Mouse (Mus musculus) layer of hippocampus, adult 18-20 months (tissue): Measurements from ENCODE around the gene Akr1c18. TPM values are rescaled to one million over a fixed set of nuclear protein-coding genes. Genes with fewer than 3 reads are reported as not detected.
"Not testable (repeated sequence)": the region's sequence is repeated elsewhere in the genome, so short reads cannot be mapped to it uniquely, and the experiment has no call there.

Experiments
- DNase-seq, 2 experiments: peaks; one replicate each; pipeline ENCODE4 v3.0.0; 2022; ENCODE audit warnings: low spot score in 2 of 2
- long read RNA-seq: library from polyadenylated mRNA; stranded (forward); transcript quantifications from one replicate; pipeline ENCODE4 v2.0.0, GENCODE M21; 2021
- total RNA-seq, 2 experiments: library from RNA; stranded (reverse); gene quantifications; 2 replicates each; pipeline ENCODE4 v1.2.3; 2021

Gene Akr1c18
- total RNA-seq = 1 to 10 TPM; 1.8 to 3.6 TPM
- long read RNA-seq, partial matches to known transcripts = 1 of 2 reads
- long read RNA-seq, other reads (novel, unspliced or antisense) = 0 of 2 reads

DNA sequence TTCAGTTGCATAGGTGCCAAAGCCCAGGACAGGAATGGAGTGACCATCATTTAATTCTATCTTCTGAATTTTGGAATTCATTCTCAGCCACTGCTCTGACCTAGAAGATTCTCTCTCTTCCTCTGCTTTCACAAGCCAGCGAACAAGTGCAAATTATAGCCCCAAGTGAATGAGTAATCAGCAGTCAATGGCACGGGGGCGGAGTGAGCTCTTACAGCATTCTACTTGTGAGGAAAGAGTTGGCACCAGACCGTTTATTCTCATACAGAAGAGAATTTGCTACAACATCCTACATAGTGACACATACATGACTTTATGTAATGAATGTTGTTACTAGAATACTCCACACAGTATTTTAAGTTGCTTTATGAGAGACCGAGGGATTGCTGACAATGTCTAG is at the start of gene Akr1c18:
Gene Akr1c18 (minus strand): TSS at position 137 of the 400 bp plus-strand sequence.
- peak; percentile 22 to 48 for DNase-seq

DNA sequence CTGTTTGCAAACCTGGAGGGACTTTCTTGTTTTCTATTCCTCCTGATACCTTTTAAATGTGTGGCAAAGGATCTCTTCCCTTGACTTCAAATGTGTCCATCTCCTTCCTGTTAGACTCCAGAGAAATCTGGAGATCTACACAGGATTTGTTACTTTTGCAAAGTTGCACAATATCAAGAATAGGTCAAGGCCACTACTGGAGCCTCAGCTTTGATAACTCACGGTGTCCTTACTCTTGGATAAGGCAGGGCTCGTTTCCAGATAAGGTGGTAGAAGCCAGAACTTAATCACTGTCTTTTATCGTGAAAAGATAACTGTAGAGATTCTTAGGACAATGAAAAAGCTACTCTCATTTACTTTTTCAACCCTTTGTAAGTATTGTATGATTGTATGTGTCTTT is 42.1 kb upstream of the Akr1c18 start:
- no peak for DNase-seq

DNA sequence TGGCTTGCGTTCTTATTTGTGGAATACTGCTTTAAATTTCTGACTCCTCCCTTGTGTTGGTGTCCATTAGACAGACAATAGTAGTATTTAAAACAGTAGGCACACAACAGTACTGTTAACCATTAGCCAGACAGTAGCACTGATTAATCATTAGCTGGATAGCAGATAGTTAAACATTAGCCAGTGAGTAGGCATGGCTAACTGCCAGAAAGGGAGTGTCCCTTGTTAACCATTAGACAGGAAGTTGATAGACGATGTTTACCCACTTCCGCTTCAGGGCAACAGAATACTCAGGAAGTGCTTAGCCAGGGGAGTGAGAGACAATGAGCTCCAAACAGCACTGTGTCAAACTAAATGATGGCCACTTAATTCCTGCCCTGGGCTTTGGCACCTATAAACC is 40.5 kb upstream of the Akr1c18 start, which contains the start of gene Akr1c13:
Gene Akr1c13 (plus strand): TSS at position 247 of the 400 bp plus-strand sequence.
- DNase-seq = no peak

DNA sequence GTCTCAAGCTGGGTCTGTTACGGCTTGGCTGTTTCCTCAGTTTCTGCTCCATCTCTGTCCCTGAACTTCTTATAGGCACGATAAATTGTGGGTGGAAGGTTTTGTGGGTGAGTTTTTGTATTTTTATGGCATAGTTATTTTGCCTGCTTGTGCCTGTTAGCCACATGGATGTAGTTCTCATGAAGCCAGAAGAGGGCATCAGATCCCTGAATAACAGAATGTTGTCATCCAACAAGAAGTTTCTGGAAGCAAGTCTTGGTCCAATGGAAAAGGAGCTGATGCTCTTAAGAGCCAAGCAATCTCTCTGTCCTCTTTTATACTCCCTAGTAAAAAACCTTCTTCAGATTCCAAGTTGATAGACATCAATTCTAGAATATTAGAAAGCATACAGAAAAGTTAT is 37.7 kb upstream of the Akr1c18 start:
- peak in 1 of 2 experiments; percentile 14 for DNase-seq

DNA sequence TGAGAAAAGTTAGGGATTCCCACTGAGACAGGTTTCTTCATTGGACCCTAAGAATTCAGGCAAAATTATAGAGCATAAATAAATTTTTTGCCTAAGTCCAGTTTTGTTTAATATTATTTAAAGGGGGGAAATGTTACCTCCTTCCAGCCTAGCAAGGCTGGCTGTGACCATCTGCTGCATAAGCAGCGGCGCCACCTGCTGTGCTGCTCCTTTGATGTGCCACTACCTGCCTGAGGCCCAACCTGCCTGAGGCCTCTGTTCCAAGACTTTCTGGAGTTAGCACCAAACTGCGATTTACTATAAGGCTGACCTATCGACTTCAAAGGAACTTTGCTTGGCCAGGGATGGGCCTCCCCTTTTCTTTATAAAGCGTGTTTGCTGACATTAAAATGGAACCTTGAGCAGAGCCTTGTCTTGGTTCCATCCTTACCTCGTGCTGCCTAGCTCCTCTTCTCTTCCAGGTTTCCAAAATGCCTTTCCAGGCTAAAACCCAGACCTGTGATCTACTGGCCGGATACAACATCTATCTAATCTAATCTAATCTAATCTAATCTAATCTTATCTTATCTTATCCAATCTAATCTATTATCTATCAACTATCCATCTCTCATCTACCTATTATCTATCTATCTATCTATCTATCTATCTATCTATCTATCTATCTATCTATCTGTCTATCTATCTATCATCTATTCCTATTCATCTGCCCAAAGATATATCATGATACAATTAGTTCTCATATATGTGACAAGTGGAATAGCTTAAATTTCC is 36.4 kb upstream of the Akr1c18 start:
- DNase-seq = not testable (repeated sequence)

DNA sequence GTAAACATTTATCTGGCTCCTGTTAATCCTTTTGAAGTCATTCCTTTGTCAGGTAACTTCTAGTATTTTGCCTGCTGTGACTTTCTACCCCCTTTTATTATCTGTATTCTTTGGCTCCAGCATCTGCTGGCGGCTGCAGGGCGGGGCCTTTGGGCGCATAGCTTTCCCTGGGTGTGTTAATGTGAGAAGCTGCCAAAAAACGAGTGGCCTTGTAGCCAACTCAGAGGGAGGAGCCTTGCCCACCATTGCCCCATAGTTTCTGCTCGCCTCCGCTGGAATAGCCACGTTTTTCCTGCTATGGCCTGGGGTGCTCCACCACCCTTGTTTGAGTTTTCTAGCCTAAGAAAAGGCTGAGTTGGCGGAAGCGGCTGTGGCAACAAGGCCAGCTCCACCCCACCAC is 32.7 kb upstream of the Akr1c18 start:
- DNase-seq = no peak

DNA sequence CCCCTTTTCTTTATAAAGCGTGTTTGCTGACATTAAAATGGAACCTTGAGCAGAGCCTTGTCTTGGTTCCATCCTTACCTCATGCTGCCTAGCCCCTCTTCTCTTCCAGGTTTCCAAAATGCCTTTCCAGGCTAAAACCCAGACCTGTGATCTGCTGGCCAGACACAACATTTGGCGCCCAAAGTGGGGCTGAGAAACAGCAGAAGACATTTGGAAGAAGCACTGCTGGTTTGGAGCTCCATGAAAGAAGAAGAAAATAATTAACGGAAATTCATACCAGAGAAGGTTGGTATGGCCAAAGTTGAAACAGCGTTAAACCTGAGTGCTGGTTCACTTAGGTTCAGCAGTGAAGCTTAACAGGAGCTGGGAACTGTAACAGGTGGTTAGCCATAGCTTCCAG is 30.9 kb upstream of the Akr1c18 start:
- DNase-seq = not testable (repeated sequence)

DNA sequence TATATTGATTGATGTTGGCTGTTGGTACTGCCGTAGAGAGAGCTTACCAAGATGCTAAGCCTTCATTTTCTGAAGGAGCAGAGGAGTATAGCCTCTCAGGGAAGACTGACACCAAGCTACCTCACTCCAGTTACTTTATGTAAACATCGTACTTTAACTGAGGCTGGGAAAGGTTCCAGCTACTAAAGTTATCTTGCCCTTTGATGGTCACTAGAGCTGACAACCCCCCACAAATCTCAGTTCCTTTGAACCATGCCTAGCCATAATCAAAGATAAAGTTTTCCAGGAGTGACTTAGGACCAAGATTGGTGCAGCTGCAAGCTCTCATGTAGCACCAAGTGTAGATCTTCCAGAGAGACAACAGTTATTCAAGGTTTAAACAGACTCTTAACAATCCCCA is 22.5 kb upstream of the Akr1c18 start:
- DNase-seq = no peak

DNA sequence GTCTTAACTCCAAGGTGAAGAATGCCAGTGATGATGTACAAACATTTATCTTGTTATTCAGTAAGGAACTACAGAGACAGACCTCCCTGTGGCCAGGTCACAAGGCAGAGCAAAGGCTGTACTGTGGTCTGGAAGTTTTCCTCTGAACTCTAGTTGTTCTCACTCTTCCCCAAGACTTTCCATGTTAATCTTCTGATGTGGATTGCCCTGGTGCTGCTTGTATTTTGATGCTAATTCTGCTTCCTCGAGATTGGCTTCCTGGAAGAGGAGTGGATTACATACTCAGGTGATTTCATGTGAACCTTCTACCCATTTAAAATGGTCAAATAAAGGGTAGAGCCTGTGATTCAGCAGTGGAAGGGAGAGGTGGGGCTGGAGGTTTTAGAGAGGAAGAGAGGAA is 17.6 kb upstream of the Akr1c18 start:
- DNase-seq = no peak

DNA sequence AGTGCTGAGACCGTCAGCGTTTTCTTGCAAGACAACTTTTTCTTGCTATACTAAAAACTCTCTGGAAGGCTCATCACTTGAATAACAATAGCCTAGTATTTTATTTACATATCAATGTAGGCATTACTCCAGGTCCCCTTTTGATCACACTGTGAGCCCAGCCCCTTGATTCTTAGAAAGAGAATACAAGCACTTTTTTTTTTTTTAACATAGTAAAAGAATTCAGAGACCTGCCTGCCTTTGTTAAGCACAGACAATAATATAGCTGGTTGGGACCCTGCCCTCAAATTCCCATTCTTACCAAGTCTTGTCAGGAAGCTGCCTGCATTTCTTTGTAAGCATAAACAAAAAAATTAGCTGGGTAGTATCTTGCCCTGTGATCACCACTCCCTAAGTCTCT is 4.8 kb upstream of the Akr1c18 start:
- no peak for DNase-seq

DNA sequence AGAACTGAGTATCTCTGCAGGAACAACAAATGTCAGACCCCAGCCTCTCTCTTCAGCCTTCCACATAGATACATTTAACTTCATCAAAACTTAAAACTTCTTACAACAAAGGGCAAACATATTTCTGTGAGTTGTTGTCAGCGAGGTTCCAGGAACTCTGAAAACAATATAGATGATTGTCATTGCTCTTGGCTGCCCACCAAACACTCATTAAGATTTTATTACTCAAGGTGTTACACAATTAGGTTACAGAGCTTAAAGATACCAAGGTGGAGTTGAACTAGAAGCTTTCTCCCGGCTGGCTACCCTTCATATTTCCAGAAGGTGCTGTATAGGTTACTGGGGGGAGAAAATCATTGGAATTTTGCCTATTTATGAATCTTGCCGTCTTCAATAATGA is 3.1 kb upstream of the Akr1c18 start:
- no peak for DNase-seq

DNA sequence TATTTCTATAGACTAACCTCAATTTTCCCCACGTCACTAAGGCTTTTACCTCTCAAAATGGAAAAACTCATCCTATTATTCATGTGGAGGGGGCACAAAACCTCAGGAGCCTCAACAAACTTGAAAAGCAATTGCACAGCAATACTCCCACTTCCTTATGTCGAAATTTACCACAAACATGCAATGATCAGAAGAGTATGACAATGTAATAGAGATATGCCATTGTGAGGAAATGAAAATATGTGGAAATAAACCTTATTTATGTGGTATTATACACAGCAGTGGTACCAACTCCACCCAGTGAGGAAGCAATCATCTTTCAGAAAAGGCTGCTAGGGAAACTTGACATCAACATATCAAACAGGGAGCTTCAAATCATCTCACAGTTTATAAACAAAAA is 2.5 kb upstream of the Akr1c18 start:
- DNase-seq = no peak

DNA sequence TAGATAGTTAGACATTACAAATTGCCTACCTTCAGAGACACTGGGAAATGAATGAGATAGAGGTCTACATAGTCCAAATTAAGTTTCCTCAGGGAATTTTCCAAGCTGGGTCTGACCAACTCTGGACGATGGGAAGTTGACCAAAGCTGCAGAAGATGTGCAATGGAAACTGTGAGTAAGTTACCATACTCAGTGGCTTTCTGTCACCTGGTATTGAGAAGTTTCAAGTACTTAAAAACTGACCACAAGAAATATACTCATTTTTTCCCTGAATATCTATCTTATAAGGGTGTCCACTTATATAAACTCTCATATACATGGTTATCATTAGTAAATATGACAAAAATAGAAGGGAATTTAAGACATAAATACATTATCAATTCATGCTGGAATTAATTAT is 6.2 kb downstream of the Akr1c18 start:
- DNase-seq = no peak

DNA sequence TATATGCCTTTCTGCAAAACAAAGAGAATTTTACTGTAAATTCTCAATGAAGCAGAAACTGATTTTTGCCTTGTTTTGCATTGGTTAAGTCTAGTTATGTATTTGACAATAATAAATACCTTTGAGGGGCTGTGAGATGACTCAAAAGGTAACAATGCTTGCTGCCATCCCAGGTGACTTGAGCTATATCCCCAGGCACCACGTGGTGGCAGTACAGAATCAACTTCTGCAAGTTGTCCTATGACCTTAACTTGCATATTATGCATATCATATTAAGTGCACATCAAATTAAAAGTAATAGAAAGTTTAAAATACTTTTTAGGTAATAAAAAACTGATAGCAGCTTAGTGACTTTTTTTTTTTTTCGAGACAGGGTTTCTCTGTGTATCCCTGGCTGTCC is 17.4 kb downstream of the Akr1c18 start:
- peak in 1 of 2 experiments; percentile 9 for DNase-seq

DNA sequence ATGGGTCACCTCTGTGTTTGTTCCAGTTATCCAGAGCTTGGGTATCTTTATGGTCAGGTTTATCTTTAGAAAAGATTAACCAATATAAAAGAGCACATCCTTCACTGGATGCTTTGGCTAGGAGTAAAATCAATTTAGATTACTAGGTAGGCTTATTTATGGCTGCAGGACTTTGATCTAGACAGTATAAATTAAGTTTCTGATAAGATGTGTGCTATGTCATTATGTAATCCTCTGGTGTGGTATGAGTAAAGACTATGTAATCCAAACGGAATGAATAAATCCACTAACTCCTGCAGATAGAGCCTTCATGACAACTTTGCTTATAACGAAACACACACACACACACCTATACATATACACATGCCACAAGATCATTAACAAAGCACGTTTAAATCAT is 18.7 kb downstream of the Akr1c18 start:
- DNase-seq = no peak

DNA sequence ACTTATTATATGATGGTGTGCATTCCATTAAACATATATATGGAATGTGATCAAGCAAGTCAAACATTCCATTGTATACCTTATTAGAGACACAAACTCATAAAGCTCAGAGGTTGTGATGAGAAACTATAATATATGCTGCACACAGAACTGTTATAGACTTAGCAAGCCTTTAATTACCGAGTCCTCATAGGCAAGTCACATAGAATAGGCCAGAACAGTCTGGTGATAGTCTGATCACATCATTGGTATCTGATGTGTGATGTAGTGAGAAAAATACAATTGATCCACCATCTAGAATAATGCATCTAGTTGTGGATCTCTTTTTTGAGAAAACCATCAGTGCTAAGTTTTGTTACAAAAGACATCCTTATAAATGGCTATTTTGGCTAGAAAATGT is 19.1 kb downstream of the Akr1c18 start:
- DNase-seq = no peak

DNA sequence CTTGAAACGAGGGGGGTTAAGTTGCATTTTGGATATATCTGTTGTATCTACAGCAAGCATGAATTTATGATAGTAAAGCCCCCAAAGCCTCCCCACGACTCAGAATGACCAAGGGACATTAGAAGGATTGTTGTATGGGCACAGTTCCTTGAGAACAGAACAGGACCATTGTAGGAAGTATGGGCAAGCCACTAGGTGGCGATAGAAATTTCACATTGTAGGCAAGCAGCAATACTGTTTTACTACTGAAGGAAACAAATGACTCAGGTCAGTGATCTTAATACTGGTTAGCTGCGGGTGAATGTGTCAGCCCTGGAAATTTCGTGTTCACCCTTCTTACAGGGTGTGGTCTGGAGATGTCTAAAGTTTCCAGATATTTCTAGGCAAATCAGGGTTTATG is 21.4 kb downstream of the Akr1c18 start:
- peak in 1 of 2 experiments; percentile 33 for DNase-seq

DNA sequence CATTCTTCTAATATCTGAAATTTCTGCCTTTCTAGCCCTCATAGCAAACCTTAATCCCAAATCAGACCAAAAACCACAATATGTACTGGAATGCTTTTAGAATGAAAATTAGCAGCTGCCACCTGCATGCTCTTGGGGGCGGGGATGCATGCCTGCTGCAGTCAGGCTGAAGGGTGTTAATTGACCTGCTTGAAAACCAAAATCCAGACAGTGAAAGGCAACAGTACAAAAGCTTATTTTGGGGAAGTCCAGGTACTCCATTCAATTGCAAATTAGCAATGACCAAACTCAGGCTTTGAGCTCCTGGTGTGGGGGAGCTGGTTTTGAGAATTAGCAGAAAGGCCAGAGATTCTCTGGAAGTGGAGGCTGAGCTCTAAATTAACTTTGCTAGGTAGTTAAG is 24.6 kb downstream of the Akr1c18 start:
- not testable (repeated sequence) for DNase-seq

DNA sequence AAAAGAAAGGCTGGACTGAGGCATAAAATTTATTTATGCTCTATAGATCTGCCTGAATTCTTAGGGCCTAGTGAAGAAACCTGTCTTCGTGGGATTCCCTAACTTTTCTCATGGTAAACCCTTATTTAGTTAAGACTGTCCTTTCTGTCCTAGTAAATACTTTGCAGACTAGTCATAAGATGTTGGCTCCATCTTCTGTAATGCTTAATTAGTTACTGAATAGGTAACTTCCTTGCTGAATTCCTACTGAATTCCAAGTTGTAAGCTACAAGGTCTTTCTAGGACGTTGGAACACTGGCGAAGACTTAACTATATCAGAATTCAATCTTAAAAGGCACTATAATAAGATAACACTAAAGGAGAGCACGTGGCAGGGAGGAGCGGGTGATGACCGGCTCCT is 26.0 kb downstream of the Akr1c18 start:
- not testable (repeated sequence) for DNase-seq

DNA sequence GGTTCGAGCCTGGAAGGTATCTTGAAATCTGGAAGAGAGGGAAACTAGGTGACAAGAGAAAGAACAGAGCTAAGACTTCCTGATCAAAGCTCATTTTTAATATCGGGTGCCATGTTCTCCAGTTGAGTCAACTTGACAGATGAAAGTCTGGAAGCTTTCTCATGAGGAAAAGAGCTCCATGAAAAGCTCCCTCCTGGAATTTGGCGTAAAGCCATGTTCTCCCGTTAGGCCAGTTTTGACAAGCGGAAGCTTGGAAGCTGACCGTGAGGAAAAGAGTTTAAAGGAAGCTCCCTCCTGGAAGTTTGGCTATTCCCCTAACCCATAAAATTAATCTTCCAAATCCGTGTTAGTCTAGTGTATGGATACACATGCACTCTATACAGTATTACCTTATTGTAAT is 27.3 kb downstream of the Akr1c18 start:
- DNase-seq = no peak

DNA sequence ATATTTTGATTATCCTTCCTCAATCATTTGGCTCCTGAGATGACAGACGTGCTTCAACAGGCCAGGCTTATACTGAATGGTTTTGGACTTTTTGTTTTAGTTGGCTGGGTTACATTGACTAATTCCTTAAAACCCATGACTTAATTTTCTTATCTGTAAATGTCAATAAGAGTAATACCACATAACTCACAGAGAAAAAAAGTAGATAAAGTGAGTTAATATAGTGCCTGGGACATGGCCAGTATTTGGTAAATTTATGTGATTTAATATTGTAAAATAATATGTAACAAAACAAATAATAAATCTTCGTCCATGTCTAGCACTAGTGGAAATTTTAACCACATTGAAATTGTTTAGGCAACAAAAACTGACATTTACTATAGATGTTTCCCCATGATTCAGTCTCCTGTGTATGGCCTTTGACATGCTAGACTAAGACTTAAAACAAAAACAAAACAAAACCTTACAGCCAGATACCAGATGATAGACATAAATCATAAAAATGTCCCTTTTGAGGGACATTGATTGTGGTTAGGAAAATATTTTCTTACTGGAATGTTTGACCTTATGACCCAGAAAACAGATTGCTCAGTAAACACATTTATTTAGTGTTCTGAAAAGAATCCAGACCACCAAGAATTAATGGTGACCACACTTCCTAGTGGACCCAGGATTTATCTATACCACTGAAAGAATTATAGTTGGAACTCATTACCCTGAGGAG is 31.1 kb downstream of the Akr1c18 start:
- no peak for DNase-seq
